Mouse (Mus musculus) kidney, adult 2 months (tissue): Measurements from ENCODE around the gene Ak8.

ENCODE experiments used
- CTCF ChIP-seq: fragments of 200-500 bp; conservative IDR thresholded peaks from 2 replicates; pipeline ENCODE4 v1.5.1; 2011; ENCODE audit warnings: low read depth, mild to moderate bottlenecking, control low read depth, low read length, moderate library complexity, mixed read lengths; ENCODE audit not compliant: insufficient read depth, insufficient read length
- POLR2A ChIP-seq: fragments of 200-500 bp; IDR thresholded peaks from one replicate; pipeline ENCODE4 v1.6.1; 2011; ENCODE audit warnings: low read depth, low read length, control low read depth

DNA sequence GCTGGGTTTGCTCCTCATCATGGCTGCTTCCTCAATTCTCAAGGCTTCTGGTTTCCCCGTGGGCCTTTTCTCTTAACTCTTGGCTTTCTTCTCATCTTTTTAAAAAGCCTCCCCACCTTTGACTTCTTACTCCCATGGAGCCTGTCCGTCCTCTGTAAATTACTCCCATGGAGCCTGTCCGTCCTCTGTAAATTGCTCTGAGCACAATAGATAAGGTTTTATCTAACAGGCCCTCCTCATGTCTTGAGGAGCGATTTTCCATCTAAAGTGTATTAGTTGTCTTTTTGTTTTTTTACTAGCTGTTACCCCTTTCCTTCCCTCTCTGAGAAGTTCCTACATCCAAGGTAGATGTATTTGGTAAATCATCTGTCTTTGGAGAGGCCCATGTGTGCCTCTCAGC, 66.6 kb downstream of the Ak8 start:
- TF ChIP-seq POLR2A (no peak), CTCF (no peak)
